Mouse (Mus musculus) bone marrow macrophage, adult 2 months (primary cell): Measurements from ENCODE around the gene 4931414P19Rik. TPM values are rescaled to one million over a fixed set of nuclear protein-coding genes. Genes with fewer than 3 reads are reported as not detected.

ENCODE experiments used
- H3K27ac ChIP-seq: 2 replicates; pipeline ENCODE4 v1.5.1; 2012; ENCODE audit warnings: low read depth, low read length; ENCODE audit not compliant: insufficient read depth
- H3K4me1 ChIP-seq: 2 replicates; pipeline ENCODE4 v1.6.1; 2012; ENCODE audit warnings: low read length; ENCODE audit not compliant: control insufficient read depth, insufficient read depth
- H3K4me3 ChIP-seq: 2 replicates; pipeline ENCODE4 v1.5.1; 2012; ENCODE audit warnings: mild to moderate bottlenecking, low read length, moderate library complexity; ENCODE audit not compliant: insufficient read depth
- CTCF ChIP-seq: IDR thresholded peaks from 2 replicates; pipeline ENCODE4 v1.5.1; 2012; ENCODE audit warnings: low read depth, mild to moderate bottlenecking, low read length, moderate library complexity
- POLR2A ChIP-seq: IDR thresholded peaks from 2 replicates; pipeline ENCODE4 v1.6.1; 2012; ENCODE audit warnings: mild to moderate bottlenecking, low read depth, low read length, borderline replicate concordance
- polyA plus RNA-seq: library from polyadenylated mRNA; stranded (reverse); fragments of >200 nt; gene quantifications from 2 replicates; pipeline ENCODE4 v1.2.4, GENCODE M21; 2012; ENCODE audit not compliant: missing spikeins, insufficient read depth, insufficient read length

The 4931414P19Rik gene
- polyA plus RNA-seq, 1 experiment: 4.1 TPM

DNA sequence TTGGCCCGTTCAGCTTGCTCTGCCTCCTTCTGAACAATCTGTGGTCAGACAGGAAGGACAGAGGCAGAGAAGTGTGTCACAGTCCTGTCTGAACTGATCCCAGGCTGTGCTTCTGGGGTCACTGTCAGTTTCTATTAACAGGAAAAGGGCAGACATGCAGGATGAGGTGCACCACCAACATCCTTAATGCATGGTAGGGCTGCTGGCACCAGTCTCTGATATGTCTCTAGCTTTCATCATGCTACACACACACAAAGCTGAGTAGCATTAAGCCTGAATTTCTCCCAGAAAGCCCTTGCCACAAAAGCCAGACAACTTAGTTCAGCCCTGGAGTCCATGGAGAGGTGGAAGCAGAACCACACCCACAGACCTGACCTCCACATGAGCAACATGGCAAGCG, 37.2 kb upstream of the 4931414P19Rik start:
- no peak overlapping the region for H3K27ac ChIP-seq
- H3K4me1 ChIP-seq: no peaks in the 10 kb centered on the region
- H3K4me3 ChIP-seq: no peak overlapping the region
- TF ChIP-seq CTCF (no peak), POLR2A (no peak)

GRCm38 (mm10) chr14:54642224-54642944, 36.6 kb upstream of the 4931414P19Rik start:
- no peak overlapping the region for H3K27ac ChIP-seq
- TF ChIP-seq CTCF (no peak), POLR2A (no peak)
- no peak overlapping the region for H3K4me3 ChIP-seq
- H3K4me1 ChIP-seq: no peaks in the 10 kb centered on the region

- no peaks in the 10 kb centered on the region for H3K4me1 ChIP-seq
- TF ChIP-seq CTCF: peak; percentile 71
- no peak for TF ChIP-seq POLR2A
- H3K27ac ChIP-seq: no peak within 1 kb of the TSS
- H3K4me3 ChIP-seq: peak within 1 kb of the TSS; percentile 73
Measured at GRCm38 (mm10) chr14:54641305-54641969, 35.6 kb upstream of the 4931414P19Rik start, which contains the start of gene Cdh24. TSS of gene Cdh24 (minus strand) at chr14:54641364.

DNA sequence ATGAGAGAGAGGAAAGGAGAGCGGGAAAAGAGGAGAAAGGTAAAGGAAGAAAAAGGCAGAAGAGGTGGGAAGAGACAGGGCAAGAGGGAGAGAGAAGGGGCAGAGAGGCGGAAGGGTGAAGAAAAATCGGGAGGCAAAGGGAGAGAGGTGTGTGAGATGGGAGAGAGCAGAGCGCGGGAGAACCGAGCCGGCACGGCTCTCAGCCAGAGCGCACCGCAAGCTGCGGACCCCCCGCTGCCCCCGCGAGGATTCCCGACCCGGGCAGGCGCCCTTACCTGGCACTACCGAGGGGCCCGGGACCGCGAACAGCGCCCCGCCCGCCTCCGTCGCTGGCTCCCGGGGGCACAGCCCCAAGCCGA, 35.1 kb upstream of the 4931414P19Rik start, which contains the start of gene Gm17606:
Gene Gm17606 (plus strand): TSS at position 7 of the 359 bp plus-strand sequence.
- peak within 1 kb of the TSS; percentile 73 for H3K4me3 ChIP-seq
- no peak within 1 kb of the TSS for H3K27ac ChIP-seq
- TF ChIP-seq POLR2A (no peak), CTCF (no peak)
- H3K4me1 ChIP-seq: no peaks in the 10 kb centered on the region

DNA sequence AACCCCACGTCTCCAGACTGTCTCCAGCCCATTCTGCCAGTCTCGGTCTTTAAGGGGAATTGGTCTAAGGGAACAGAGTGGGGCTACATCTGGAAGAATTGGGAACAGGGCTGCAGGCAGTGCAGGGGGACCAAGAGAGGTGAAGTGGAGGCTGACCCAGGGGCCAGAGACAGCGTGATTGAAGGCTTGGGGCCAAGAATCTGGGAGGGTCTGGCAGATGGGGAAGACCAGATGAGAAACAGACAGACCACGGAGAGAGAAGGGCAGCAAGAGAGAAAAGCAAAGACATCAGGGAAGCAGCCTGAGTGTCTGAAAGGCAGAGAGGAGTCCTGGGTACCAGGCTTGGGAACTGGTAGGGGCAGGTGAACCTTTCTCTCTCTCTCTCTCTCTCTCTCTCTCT, 34.3 kb upstream of the 4931414P19Rik start:
- TF ChIP-seq CTCF (no peak), POLR2A (no peak)
- no peaks in the 10 kb centered on the region for H3K4me1 ChIP-seq
- H3K4me3 ChIP-seq: no peak overlapping the region
- no peak overlapping the region for H3K27ac ChIP-seq

GRCm38 (mm10) chr14:54638210-54638609, 32.4 kb upstream of the 4931414P19Rik start:
- H3K27ac ChIP-seq: no peak overlapping the region
- no peak for TF ChIP-seq CTCF
- no peak for TF ChIP-seq POLR2A
- H3K4me1 ChIP-seq: no peaks in the 10 kb centered on the region
- no peak overlapping the region for H3K4me3 ChIP-seq

GRCm38 (mm10) chr14:54636954-54637353, 31.2 kb upstream of the 4931414P19Rik start:
- Histone ChIP-seq H3K27ac (no peak overlapping the region), H3K4me3 (no peak overlapping the region), H3K4me1 (no peaks in the 10 kb centered on the region)
- TF ChIP-seq POLR2A (no peak), CTCF (peak; percentile 87)

- TF ChIP-seq POLR2A: no peak
- TF ChIP-seq CTCF: no peak
- Histone ChIP-seq H3K27ac (no peak overlapping the region), H3K4me3 (no peak overlapping the region), H3K4me1 (peaks cover 3% of the 10 kb centered on the region; the same call in 1 of the 2 replicates)
Measured at GRCm38 (mm10) chr14:54634182-54634581, 28.4 kb upstream of the 4931414P19Rik start.

- Histone ChIP-seq H3K27ac (no peak overlapping the region), H3K4me3 (no peak overlapping the region), H3K4me1 (peaks cover 3% of the 10 kb centered on the region; the same call in 1 of the 2 replicates)
- TF ChIP-seq POLR2A (no peak), CTCF (no peak)
Measured at GRCm38 (mm10) chr14:54632252-54632651, 26.5 kb upstream of the 4931414P19Rik start.

GRCm38 (mm10) chr14:54631240-54631599, 25.4 kb upstream of the 4931414P19Rik start:
- H3K4me3 ChIP-seq: no peak overlapping the region
- TF ChIP-seq CTCF: no peak
- no peak for TF ChIP-seq POLR2A
- H3K4me1 ChIP-seq: peaks cover 3% of the 10 kb centered on the region; the same call in 1 of the 2 replicates
- H3K27ac ChIP-seq: no peak overlapping the region
